Mouse (Mus musculus) ES-Bruce4 (cell line): ENCODE measurements around the gene Slc7a11.

Experiments used
- CTCF ChIP-seq: IDR thresholded peaks from one replicate; pipeline ENCODE4 v1.8.1; 2011; ENCODE audit warnings: low read depth, low read length
- POLR2A ChIP-seq: IDR thresholded peaks from one replicate; pipeline ENCODE4 v1.8.1; 2011; ENCODE audit warnings: low read length; ENCODE audit not compliant: insufficient read depth

- TF ChIP-seq CTCF = no peak
- TF ChIP-seq POLR2A = no peak
Observed at GRCm38 (mm10) chr3:49880496-49880895, 562.9 kb downstream of the Slc7a11 start.
